Mouse (Mus musculus) gastrocnemius, postnatal 4 days (tissue): ENCODE data around the gene Armc5. TPM values are rescaled to one million over a fixed set of nuclear protein-coding genes. Genes with fewer than 3 reads are reported as not detected.

ENCODE experiments used
- DNase-seq, 2 experiments: peaks; one replicate each; pipeline ENCODE4 v3.0.0; 2021 to 2022; ENCODE audit warnings: low spot score in 2 of 2, mixed read lengths in 2 of 2
- microRNA-seq: library from miRNA; unstranded; fragments of <30 nt; microRNA quantifications from one replicate; pipeline ENCODE4 v1.2.0, GENCODE M21; 2021
- total RNA-seq, 2 experiments: library from RNA; stranded (reverse); gene quantifications; 2 replicates each; pipeline ENCODE4 v1.2.3; 2021

The Armc5 gene
- total RNA-seq, 2 experiments from 2014 or later, result 12.9 TPM

DNA sequence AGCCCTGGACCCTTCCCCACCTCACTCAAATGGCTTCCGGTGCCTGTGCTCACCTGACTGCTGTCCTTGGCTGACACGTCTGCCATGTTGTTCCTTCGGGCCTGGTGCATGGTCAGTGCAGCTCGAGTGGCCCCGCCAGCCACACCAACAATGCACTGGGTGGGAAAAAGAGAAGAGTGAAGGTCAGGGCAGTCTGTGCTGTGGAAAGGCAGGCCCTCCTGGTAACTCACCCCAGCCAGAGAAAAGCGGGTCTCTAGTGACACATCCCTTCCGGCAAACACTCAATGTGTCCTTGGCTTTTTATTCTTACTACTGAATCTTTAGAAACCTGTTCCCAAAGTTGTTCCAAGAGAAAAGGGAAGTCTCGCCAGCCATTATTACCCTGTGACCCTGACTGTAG is 47.9 kb downstream of the Armc5 start:
- no peak for DNase-seq

- no peak for DNase-seq
These were observed 51.9 kb downstream of the Armc5 start for GRCm38 (mm10) chr7:128288923-128289544.

Small RNAs within 50 kb of the gene (microRNA-seq; reads per million reads assigned to microRNA genes)
- gene Mir3103, result not detected

Other genes with a start within 250 kb of the Armc5 start
- gene Pycard, start 243.5 kb upstream of the Armc5 start, total RNA-seq, result 10 to 100 TPM; 16.0 to 21.7 TPM
- gene Trim72, start 233.4 kb upstream of the Armc5 start, total RNA-seq, result 100 to 1,000 TPM; 254 to 296 TPM
- 1 to 10 TPM; 3.9 to 4.6 TPM for gene Itgam, start 174.7 kb upstream of the Armc5 start, total RNA-seq
- gene Gm49368, start 174.7 kb upstream of the Armc5 start, total RNA-seq, result not detected
- under 1 TPM; 0.31 to 0.37 TPM for gene Itgax, start 107.8 kb upstream of the Armc5 start, total RNA-seq
- gene Itgad, start 83.0 kb upstream of the Armc5 start, total RNA-seq, result not detected
- gene Cox6a2, start 31.0 kb upstream of the Armc5 start, total RNA-seq, result 100 to 1,000 TPM; 677 to 707 TPM
- 1 to 10 TPM; 4.6 to 5.5 TPM for gene 9130023H24Rik, start 689 bp downstream of the Armc5 start, total RNA-seq
- gene Tgfb1i1, start 9.5 kb downstream of the Armc5 start, total RNA-seq, result 10 to 100 TPM; 47.0 to 48.0 TPM
- not detected for gene Slc5a2, start 28.3 kb downstream of the Armc5 start, total RNA-seq
- 10 to 100 TPM; 17.3 to 18.0 TPM for gene BC017158, start 60.8 kb downstream of the Armc5 start, total RNA-seq
- gene Rgs10, start 181.4 kb downstream of the Armc5 start, total RNA-seq, result 10 to 100 TPM; 14.5 to 18.2 TPM
- 10 to 100 TPM; 73.7 to 92.4 TPM for gene Tial1, start 224.4 kb downstream of the Armc5 start, total RNA-seq